Mouse (Mus musculus): ENCODE measurements at regions not wholly inside any gene's neighbourhood (a gene's known extent, or its start where the extent isn't known, plus 50 kb on each side); places are given as distances from the start of the nearest gene placed in this dataset.

DNA sequence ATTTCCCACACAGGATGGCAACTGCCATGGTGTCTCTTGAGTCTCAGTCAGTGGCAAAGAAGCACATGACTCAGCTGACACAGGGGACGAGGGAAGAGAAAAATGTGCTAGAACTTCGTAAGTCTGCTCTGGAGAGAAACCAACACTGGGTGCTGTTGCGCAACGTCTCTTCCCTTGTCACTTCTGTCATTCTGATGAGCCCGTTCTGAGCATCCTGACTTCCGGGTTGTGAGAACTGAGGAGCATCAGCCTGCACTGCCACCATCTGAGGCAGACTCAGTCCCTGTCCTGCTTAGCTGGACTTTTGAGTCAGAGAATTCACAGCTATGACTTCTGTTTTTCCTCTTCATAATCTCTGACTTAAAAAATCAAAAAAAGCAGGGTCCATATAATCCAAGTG is 468.9 kb upstream of the Cdh5 start:
- no peak for TF ChIP-seq CTCF (IDR thresholded peaks at IDR 0.05; ENCODE audit: control insufficient read depth, insufficient read depth, insufficient read length)
- TF ChIP-seq CEBPB (IDR thresholded peaks at IDR 0.05; ENCODE audit: low read depth), result peak; percentile 53
- TF ChIP-seq MYOG (IDR thresholded peaks at IDR 0.05; ENCODE audit: control insufficient read depth, extremely low read depth, insufficient read length), result no peak
- no peak for TF ChIP-seq USF1 (IDR thresholded peaks at IDR 0.05; ENCODE audit: low read depth)
- no peak for TF ChIP-seq MAX (IDR thresholded peaks at IDR 0.05)

All from C2C12 (cell line).